Mouse (Mus musculus): ENCODE data around the gene Bola1.

DNA sequence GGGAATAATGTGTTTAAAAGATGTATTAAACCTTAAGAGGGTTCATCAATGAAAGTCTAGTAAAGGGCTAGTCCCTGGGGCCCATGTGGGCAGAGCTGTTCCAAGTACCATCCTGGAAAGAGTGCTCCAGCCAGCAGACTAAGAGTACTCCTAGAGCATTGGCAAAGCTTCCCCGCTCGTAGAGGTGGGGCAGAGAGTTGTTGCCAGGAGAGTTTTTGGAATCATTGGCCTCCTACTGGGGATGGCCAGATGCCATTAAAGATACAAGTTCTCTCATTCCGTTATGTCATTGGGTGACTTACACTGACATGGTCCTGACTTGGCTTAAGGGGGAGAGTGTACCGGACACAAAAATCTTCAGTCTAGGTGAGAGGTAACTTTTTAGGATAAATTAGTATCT, 40.0 kb downstream of the Bola1 start:
- TF ChIP-seq CTCF (IDR thresholded peaks at IDR 0.05; ENCODE audit: control insufficient read depth, insufficient read depth, low read length) (no peak), POLR2A (IDR thresholded peaks at IDR 0.05; ENCODE audit: borderline replicate concordance, control insufficient read depth, low read depth, low read length) (no peak)

Data from bone marrow, adult 2 months (tissue).